Mouse (Mus musculus) adrenal gland, postnatal 4 days (tissue): ENCODE data around the gene Phospho2. TPM values are rescaled to one million over a fixed set of nuclear protein-coding genes. Genes with fewer than 3 reads are reported as not detected.

ENCODE experiments used
- DNase-seq, 2 experiments: peaks; one replicate each; pipeline ENCODE4 v3.0.0; 2021 to 2022; ENCODE audit warnings: low spot score in 2 of 2, mixed read lengths in 2 of 2
- total RNA-seq, 2 experiments: library from RNA; stranded (reverse); gene quantifications; 2 replicates each; pipeline ENCODE4 v1.2.3; 2021

Gene Phospho2
- total RNA-seq, 2 experiments from 2014 or later, result 14.7 to 17.4 TPM

GRCm38 (mm10) chr2:69822361-69823128, 33.1 kb downstream of the Phospho2 start:
- DNase-seq, result peak; percentile 26 to 28

DNA sequence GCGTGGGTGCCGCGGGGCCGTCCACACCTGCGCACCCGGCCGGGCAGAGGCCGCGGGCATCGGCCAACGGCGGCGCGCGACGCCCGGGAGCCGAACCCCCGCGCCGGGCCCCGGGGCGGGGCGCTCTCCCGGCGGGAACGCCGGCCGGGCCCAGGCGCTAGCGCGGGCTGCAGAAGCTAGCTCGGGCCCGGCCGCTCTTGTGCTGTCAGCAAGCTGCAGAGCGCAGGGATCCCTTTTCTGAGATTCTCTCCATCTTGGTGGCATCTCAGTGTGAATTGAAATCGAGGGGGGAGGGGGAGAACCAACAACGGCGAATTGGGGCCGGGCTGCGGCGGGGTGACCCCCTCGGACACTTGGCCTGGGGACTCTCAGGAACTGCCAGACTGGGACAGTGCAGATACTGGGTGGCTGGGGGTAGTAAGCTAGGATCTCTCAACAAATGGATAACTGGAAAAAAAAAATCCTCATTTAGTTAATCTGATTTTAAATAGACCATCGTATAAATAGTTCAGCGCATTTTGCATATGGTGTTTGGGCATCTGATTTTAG, 33.8 kb downstream of the Phospho2 start:
- DNase-seq, result no peak

DNA sequence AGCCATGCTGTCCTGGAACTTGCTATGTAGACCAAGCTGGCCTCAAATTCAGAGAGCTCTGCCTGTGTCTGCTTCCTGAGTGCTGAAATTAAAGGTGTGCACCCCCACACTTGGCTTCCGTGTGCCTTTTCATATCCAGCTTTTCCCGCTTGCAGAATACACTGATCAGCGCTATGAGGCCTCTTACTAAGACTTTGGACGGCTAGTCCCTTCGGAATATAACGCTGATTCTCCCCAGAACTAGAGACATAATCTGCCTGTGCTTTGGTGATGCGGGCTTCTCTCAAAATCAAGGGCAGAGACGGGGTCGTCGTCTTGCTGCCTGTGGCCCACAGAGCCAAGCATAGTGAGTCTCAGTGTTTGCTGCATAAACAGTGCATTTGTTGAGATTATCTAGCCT, 36.5 kb downstream of the Phospho2 start:
- no peak for DNase-seq

GRCm38 (mm10) chr2:69826380-69826779, 37.0 kb downstream of the Phospho2 start:
- DNase-seq, result no peak

DNA sequence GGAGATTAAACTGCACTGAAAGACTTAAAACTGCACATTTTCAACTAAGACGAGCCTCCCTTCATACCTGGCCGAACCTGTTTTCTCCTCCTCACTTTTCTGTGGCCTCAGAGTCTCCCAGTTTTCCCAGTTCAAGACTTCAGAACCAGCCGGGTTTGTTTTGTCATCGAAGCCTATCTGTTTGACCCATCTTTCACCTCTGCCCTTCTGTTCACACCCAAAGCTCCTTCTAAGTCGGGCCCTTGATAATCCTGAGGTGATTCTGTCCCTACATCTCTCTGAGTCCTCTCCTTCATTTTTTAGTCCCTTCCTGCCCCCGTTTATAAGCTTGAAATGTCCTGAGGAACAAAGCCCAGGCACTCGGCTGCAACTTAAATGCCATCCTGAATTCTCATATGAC, 38.6 kb downstream of the Phospho2 start:
- no peak for DNase-seq

- no peak for DNase-seq
Observed at GRCm38 (mm10) chr2:69829680-69830079, 40.3 kb downstream of the Phospho2 start.

GRCm38 (mm10) chr2:69830116-69830515, 40.7 kb downstream of the Phospho2 start:
- no peak for DNase-seq

GRCm38 (mm10) chr2:69837244-69837967, 48.0 kb downstream of the Phospho2 start:
- DNase-seq, result no peak

GRCm38 (mm10) chr2:69837996-69838395, 48.6 kb downstream of the Phospho2 start:
- no peak for DNase-seq

GRCm38 (mm10) chr2:69838707-69839106, 49.3 kb downstream of the Phospho2 start:
- no peak for DNase-seq

- no peak for DNase-seq
Observed at GRCm38 (mm10) chr2:69840261-69840660, 50.8 kb downstream of the Phospho2 start.

- no peak for DNase-seq
Observed at GRCm38 (mm10) chr2:69849215-69849614, 59.8 kb downstream of the Phospho2 start.

Other genes starting within 250 kb of the Phospho2 start
- 10 to 100 TPM in 1 of 2 experiments, 1 to 10 TPM in 1; 2.0 to 40.1 TPM for gene Lrp2, start 203.6 kb upstream of the Phospho2 start, total RNA-seq
- 10 to 100 TPM; 11.1 to 11.7 TPM for gene Bbs5, start 142.5 kb upstream of the Phospho2 start, total RNA-seq
- gene Klhl41, start 119.5 kb upstream of the Phospho2 start, total RNA-seq, result 10 to 100 TPM in 1 of 2 experiments, 1 to 10 TPM in 1; 5.2 to 18.0 TPM
- 10 to 100 TPM; 23.4 to 26.9 TPM for gene Fastkd1, start 76.1 kb upstream of the Phospho2 start, total RNA-seq
- gene Ppig, start 67.1 kb upstream of the Phospho2 start, total RNA-seq, result 10 to 100 TPM; 89.5 to 95.0 TPM
- 1 to 10 TPM; 2.7 to 3.0 TPM for gene Ccdc173, start within 50 bp of the Phospho2 start, total RNA-seq
- gene Klhl23, start 32.3 kb downstream of the Phospho2 start, total RNA-seq, result 10 to 100 TPM; 25.8 to 26.8 TPM
- 100 to 1,000 TPM; 196 to 224 TPM for gene Ssb, start 71.9 kb downstream of the Phospho2 start, total RNA-seq
- 10 to 100 TPM; 26.0 to 27.1 TPM for gene Mettl5, start 96.0 kb downstream of the Phospho2 start, total RNA-seq
- 10 to 100 TPM; 72.6 to 78.7 TPM for gene Ubr3, start 107.6 kb downstream of the Phospho2 start, total RNA-seq
- gene Myo3b, start 249.5 kb downstream of the Phospho2 start, total RNA-seq, result under 1 TPM; 0.06 to 0.20 TPM